Mouse (Mus musculus) G1E-ER4 (cell line): ENCODE data around the gene Acp6. TPM values are rescaled to one million over a fixed set of nuclear protein-coding genes. Genes with fewer than 3 reads are reported as not detected.
A peak's percentile ranks its signal among the peaks of the same experiment; 100 is the strongest.

ENCODE experiments used
- GATA1 ChIP-seq: IDR thresholded peaks from one replicate; pipeline ENCODE4 v1.8.0; 2012; ENCODE audit warnings: low read length, inconsistent platforms
- polyA plus RNA-seq: library from polyadenylated mRNA; stranded (reverse); fragments of >175 nt; gene quantifications from 2 replicates; pipeline ENCODE4 v1.2.3, GENCODE M21; 2012

Acp6 gene
- polyA plus RNA-seq = 37.4 and 39.3 TPM in 2 replicates

GRCm38 (mm10) chr3:97158611-97159508 lies at the start of gene Acp6:
Gene Acp6, plus strand, starts transcription at chr3:97158777.
- TF ChIP-seq GATA1 = no peak

GRCm38 (mm10) chr3:97117511-97117910 lies 41.1 kb upstream of the Acp6 start:
- TF ChIP-seq GATA1 = no peak

- no peak for TF ChIP-seq GATA1
Measured at GRCm38 (mm10) chr3:97118313-97118712, 40.3 kb upstream of the Acp6 start.

GRCm38 (mm10) chr3:97124193-97124592 lies 34.4 kb upstream of the Acp6 start:
- no peak for TF ChIP-seq GATA1

GRCm38 (mm10) chr3:97129410-97129809 lies 29.2 kb upstream of the Acp6 start:
- TF ChIP-seq GATA1 = no peak

- no peak for TF ChIP-seq GATA1
Measured at GRCm38 (mm10) chr3:97151092-97151491, 7.5 kb upstream of the Acp6 start.

GRCm38 (mm10) chr3:97156431-97156830 lies 2.1 kb upstream of the Acp6 start:
- no peak for TF ChIP-seq GATA1

- TF ChIP-seq GATA1 = no peak
Measured at GRCm38 (mm10) chr3:97157308-97157707, 1.3 kb upstream of the Acp6 start.

GRCm38 (mm10) chr3:97157958-97158599 lies 498 bp upstream of the Acp6 start:
- no peak for TF ChIP-seq GATA1

GRCm38 (mm10) chr3:97159509-97159850 lies 903 bp downstream of the Acp6 start:
- no peak for TF ChIP-seq GATA1

GRCm38 (mm10) chr3:97159986-97160385 lies 1.4 kb downstream of the Acp6 start:
- no peak for TF ChIP-seq GATA1

GRCm38 (mm10) chr3:97160908-97161307 lies 2.3 kb downstream of the Acp6 start:
- TF ChIP-seq GATA1 = no peak

- no peak for TF ChIP-seq GATA1
Measured at GRCm38 (mm10) chr3:97161773-97162172, 3.2 kb downstream of the Acp6 start.

- TF ChIP-seq GATA1 = peak; percentile 82
Measured at GRCm38 (mm10) chr3:97164477-97164876, 5.9 kb downstream of the Acp6 start.

GRCm38 (mm10) chr3:97167126-97167525 lies 8.5 kb downstream of the Acp6 start:
- TF ChIP-seq GATA1 = no peak

- TF ChIP-seq GATA1 = no peak
Measured at GRCm38 (mm10) chr3:97171531-97171930, 13.0 kb downstream of the Acp6 start.

GRCm38 (mm10) chr3:97172231-97172630 lies 13.7 kb downstream of the Acp6 start:
- TF ChIP-seq GATA1 = no peak
